Mouse (Mus musculus) left cerebral cortex, postnatal 25 days (tissue): Measurements from ENCODE around the gene Apbb2. TPM values are rescaled to one million over a fixed set of nuclear protein-coding genes. Genes with fewer than 3 reads are reported as not detected.

Experiments
- DNase-seq, 2 experiments: peaks; one replicate each; pipeline ENCODE4 v3.0.0; 2022; ENCODE audit warnings: low spot score in 2 of 2, mixed read lengths in 1 of 2
- intact Hi-C: fragments of 180-260 bp; cut with DNase I; formaldehyde crosslinking; loops from one replicate; pipeline ENCODE4 v1.15.1; 2025
- total RNA-seq, 2 experiments: library from RNA; stranded (reverse); gene quantifications; 2 replicates each; pipeline ENCODE4 v1.2.3; 2021

The Apbb2 gene
- total RNA-seq, 2 experiments from 2014 or later: 60.5 to 66.8 TPM

DNA sequence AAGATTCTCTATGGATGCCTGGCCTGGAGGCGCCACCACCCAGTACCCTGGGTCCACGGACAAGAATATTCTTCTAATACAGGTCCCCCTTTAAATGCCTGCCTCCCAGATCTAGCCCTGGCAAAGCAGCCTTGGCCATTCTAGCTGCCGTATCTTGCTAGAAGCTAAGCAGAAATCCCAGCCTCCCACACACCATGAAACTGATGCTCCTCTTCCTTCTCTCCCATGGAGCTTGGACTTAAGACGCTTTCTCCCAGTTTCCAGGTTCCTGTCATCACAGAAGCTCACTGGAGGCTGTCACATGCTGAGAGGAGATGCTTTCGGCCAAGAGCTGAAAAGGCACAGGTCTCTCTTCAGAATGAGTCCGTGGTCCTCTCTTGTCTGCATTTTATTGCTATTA is 213.3 kb downstream of the Apbb2 start:
- DNase-seq: peak in 1 of 2 experiments; percentile 38
- intact Hi-C loops: no loop called here

DNA sequence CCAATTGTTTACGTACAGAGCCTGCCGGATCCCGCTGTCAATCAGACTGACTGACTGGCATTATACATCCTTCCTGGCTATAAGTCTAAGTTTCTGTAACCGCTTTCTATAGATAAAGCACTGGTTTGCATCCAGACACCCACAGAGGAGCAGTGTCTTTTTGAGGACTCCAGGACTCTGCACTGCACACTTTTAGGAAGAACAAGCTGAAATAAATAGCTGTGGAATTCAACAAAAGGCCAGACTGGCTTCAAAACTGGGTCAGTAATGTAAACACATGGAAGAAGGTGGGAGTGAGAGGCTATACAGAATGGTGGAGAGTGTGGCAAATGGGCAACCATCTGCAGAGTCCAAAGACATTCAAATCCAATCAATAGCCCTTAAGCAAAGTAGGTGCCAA is 218.0 kb downstream of the Apbb2 start:
- peak in 1 of 2 experiments; percentile 62 for DNase-seq
- intact Hi-C loops: no loop called here

DNA sequence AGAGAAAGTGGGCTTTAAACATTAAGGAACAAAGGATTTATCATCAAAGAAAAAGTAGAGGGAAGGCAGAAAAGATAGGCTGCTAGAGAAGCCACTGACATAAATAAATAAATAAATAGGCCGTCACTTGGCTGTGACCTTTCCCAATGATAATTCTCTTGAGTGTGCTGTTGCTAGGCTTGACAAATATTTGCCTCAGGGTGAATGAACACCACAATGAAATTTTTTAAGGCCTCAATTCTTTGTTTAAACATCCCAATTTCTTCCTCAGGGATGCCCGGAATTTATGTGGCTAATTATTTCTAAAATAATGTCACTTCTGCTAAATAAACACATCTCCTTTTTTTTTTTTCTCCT is 219.3 kb downstream of the Apbb2 start:
- no peak for DNase-seq
- intact Hi-C loops: no loop called here

DNA sequence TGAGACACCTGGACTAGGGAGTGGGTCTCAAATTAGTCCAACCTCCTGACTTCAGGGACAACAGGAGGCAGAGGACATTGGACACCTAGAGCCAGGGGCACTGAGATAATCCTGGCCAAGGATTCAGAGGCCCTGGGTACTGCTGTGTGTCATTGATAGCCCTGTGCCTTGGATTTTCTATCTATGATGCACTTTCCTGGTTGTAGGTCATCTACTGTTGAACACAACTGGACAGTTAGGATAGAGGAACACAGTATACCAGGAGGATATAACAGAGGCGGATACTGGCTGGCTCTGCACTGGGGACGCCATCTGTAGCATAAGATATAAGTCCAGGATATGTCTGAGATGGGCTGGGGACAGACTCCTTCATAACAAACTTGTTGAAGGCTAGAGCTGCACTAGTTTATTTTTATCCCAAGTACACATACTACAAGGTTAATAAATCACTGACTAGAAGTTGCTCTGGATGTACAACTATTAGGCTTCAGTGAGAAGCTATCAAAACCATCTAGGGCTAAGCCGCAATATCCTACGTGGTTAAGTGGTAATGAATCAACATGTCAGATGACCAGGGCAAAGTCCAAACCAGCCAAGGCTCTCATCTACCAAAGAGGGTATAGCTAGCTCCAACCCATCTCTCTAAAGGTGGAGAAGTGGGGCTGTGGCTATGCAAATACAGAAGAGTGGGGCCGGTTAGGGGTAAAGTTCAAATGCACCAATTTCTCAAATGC is 219.9 kb downstream of the Apbb2 start:
- intact Hi-C loops: no loop called here
- DNase-seq: no peak

DNA sequence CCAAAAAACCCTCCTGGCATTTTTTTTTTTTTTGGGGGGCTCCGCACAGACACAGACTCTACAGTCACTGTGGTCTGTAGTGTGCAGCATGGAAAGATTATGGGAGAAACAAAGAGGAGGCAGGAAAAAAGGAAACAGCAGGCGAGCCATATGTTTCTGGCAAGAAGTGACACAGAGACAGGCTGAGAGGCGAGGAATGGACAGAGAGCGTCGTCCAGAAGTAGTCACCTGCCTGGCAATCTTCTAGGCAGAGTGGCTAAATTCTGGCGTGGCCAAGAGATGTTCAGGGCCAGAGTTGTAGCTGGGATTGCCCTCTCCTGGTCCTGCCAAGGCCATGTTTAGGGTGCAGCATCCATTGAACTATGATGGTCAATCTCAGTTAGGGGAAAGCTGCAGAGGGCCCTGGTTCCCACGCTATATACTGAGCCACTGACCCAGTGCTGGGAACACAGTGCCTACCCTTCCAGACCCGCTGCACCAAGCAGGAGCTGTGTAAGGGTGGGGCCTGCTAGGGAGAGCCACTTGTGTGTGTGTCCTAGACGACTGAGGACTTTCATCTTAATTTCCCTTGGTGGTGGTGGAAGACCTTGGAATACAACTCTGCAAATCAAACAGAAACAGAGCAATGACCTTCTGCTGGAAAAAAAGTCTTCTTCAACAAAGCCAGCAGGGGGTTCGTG is 224.7 kb downstream of the Apbb2 start:
- peak in 1 of 2 experiments; percentile 47 for DNase-seq
- intact Hi-C loops: no loop called here

DNA sequence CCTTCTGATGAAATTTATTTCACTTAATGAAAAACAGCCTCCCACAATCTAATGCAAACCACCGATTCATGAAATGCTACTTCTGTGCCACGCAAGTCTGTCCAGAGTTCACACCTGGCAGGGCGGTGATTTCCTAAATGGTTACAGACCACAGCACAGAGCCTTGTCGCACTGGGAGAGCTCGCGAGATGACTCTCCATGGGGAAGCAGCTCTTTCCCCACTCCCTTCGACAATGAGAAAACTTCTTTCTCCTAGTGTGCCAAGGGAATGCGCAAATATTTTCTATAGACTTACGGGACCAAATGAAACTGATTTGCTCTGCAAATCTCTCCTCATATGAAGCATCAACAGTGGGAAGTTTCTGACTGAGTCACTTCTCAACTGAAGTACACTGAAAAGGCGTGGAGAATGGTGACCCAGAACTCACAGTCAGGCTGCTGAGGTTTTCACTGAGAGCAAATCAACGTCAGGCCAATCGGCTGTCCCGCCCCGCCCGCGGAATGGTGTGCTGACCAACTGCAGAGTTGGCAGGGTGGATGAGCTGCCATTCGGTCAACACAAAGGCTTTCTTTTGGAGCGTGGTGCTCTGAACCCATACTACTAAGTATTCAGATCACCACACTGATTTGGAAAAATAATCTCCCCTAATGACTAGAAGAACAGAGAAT is 225.6 kb downstream of the Apbb2 start:
- intact Hi-C loops: no loop called here

DNA sequence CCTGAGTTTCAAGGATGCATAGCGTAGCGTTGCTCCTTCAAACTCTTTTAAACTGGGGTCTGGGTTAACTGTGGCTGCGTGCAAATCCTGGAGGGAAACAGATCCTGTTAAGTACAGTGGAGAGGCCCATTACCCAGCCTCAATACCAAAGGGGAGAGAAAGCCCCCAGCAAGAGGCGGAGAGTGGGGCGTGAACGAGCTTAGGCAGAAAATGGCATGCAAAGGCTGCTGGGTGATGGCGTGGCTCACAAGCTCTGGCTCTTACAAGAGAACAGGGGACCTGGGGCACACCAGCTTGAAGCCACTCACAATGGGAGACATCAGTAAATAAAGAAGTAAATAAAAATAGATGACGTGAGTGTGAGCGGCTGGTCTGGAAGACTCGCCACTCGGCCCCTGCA is 226.8 kb downstream of the Apbb2 start:
- DNase-seq: no peak
- intact Hi-C loops: no loop called here

More for the DNA sequence above, 225.6 kb downstream of the Apbb2 start:
- no peak for DNase-seq

DNA sequence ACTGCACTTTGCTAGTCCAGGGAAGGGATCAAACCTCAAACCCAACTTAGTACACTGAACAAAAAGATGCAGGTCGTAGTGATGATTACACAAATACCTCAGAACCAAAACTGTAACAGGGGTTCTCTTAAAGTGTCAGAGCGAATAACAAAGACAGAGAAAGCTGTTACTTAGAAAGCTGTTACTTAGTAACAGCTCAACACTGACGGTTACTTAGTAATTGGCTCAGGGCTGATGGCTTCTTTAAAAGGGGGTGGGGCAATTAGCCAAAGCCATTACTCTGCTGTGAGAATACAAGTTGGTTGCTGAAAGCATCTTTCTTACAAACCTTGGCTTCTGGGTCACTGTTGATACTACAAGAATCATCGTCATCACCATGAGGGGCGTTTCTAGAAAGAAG is 227.3 kb downstream of the Apbb2 start:
- no peak for DNase-seq
- intact Hi-C loops: no loop called here

DNA sequence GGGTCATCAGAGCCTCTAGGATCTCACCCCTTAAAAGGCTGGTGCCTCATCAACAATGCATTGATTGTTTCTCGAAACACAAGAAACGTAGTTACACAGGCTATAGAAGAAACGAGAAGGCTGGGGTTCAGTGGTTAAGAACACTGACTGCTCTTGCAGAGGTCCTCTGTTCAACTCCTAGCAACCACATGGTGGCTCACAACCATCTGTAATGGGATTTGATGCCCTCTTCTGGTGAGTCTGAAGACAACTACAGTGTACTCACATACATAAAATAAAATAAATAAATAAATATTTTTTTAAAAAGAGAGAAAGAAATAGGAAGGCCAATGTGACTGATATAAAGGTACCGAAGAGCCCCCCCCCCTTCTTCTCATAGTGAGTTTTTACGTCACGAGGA is 228.0 kb downstream of the Apbb2 start:
- intact Hi-C loops: no loop called here
- DNase-seq: no peak

DNA sequence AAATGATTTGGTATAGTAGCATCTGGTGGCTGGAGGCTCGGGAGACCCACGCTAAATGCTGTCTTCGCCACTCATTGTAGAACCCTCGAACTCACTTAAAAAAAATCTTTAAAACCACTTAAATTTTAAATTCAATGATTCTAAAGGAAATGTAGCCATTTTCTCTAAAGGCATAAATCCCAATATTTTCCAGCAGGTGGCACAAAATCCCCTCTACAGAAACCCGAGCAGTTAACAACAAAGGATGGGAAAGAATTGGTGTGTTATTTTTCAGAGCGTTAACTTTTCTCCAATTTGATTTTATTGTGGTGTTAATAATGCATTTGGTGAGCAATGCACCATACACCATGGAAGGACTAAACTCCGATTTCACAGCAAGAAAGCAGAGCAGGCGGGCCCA is 231.1 kb downstream of the Apbb2 start:
- intact Hi-C loops: loop anchor here (5.0 kb wide), 2 partner anchors 275 to 290 kb away; partner anchors contain the start of gene Uchl1
- no peak for DNase-seq

DNA sequence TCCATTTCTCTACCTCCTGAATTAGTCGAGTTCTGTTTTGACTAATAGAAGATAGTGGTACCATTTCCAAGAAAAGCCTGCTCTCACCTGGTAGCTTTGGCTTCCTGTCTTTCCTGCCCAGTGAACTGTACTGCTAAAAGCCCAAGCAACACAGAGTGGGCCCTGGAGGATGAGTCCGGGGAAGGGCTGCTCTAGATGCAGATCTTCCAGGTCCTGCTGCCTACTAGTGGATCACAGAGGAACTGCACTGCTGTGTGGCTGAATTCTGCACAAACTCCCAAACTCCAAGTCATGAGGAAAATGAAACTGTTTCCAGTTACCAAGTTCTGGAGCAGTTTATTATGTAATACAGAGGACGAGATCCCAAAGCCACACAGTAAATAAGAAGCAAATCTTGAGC is 232.9 kb downstream of the Apbb2 start:
- intact Hi-C loops: loop anchor here (5.0 kb wide), 2 partner anchors 277 to 292 kb away; partner anchors contain the start of gene Uchl1

DNA sequence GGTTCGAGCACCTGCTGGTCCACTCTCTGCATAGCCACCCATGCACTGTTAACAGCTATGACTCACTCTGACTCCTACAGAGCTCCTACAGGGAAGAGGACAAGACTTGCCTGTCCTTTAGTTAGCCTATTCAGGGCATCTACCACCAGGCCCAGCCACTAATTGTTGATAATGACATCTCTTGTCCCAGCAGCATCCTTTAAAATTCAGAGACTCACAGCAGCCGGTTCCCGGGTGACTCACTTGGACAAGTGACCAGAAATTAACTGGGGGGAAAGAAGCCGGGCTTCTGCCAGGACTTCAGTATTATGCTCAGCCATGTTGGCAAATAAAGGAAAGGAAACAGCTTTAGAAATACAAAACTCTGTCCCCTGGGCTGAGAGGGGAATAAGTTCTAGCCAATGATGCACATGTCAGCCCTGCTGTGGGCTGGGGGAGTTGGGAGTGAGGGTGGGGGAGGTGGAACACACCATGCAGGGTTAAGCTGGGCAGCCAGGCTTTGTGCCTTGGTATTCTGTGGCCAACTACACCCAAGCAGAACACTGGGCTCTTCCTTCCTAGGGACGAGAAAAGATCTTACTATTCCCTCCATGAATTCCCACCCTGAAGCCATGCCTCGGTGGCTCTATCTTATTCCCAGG is 233.7 kb downstream of the Apbb2 start:
- intact Hi-C loops: loop anchor here (5.0 kb wide), 2 partner anchors 277 to 292 kb away; partner anchors contain the start of gene Uchl1
- DNase-seq: peak in 1 of 2 experiments; percentile 17

More for the DNA sequence above, 232.9 kb downstream of the Apbb2 start:
- peak; percentile 43 to 52 for DNase-seq

DNA sequence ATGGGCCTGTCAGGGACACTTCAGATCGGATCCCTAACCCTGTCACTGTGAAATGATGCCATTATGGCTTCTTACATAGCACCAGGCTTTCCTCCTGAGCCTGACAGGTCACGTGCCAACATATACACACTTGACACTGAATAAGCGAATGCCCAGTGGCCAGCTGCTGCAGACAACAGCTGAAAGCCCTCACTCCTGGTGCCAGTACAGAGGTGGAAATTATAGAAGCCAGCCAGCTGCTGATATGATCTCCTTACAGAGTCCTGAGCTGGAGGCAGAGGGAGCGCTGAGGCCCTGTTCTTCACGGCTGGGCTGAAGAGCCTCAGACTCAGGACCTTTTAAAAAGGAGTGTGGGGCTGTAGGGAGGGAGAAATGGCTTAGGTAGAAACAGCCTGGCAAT is 234.5 kb downstream of the Apbb2 start:
- no peak for DNase-seq
- intact Hi-C loops: no loop called here

DNA sequence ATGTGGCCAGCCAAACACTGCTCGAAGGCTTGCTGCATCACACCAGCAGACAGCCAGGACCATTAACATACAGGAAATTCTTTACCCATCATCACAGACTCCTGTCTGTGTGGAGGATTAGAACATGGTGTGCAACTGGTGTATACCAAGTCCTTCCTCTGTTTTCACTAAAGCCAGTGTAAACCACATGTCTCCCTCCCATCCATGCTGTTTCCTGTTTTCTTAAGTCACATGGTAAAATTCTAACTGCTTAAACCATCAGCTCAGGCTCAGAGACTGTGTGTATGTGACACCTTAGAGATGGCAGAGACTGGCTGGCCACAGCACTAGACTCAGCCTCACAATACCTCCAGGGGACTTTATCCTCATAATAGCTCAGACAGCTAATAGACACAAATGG is 236.5 kb downstream of the Apbb2 start:
- no peak for DNase-seq
- intact Hi-C loops: no loop called here

DNA sequence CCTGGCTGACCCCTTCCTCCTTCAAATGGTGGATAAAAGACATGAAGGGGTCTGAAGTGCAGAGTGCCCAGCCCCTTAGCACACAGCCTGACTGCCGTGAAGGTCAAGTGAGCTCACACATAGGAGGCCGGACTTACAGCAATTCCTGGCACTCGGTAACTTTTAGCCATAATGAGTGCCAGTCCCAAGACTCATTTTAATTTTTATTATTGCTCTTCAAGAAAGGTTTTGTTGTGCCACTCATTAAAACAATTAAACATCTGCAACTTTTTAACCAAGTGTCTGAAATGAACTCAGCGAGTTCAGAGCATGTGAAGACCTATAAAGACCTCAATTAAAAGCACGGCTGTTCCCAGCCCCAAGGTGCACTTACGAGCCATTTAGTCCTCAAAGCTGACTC is 239.6 kb downstream of the Apbb2 start:
- intact Hi-C loops: no loop called here

DNA sequence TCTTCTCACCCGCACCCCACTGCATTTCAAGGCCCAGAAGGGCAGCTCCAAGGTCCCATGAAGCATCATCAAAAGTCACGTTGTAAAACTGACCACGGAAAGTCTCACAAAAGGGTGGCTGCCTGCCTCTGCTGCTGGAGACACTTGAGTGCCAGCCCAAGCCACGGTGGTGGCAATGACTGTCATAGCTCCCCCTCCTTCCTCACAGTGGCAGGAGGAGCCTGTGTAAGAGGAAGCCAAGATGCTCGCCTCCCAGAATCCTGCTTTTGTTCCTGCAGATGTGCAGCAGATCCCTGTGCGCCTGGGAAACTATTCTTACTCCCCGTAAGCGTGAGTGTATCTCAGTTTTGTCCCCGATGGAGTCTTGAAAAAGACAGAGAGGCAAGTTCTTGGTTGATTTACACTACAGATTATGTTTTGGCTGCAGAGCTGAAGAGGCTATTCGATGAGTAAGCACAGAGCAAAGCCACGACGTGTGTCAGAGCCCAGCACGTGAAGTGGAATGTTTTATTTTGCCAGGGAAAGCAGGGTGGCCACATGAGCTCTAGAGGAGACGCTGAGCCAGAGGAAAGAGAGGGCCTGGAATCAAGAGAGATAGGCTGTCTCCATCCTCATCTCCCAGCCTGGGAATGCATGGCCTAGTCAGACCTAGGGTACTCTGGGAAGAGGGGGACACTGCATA is 241.9 kb downstream of the Apbb2 start:
- intact Hi-C loops: no loop called here
- DNase-seq: peak in 1 of 2 experiments; percentile 56

More for the DNA sequence above, 239.6 kb downstream of the Apbb2 start:
- DNase-seq: no peak

DNA sequence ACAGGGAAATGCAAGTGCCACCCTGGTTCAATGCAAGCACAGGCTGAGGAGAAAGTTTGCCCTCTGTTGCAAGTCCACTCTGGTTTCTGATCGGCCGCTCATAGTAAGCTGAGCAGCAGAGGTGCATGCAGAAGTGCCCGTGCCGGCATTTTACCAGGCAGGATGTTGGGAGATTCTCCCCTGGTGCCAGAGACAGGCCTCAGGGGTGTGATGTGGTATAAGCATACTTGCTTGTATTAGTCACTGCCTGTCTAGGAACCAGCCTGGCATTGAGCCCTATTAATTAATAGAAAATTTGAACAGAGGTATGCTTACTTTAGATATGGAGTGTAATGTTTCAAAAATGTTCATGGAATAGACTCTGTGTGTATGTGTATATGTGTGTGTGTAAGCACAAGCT is 244.2 kb downstream of the Apbb2 start:
- DNase-seq: no peak
- intact Hi-C loops: no loop called here

DNA sequence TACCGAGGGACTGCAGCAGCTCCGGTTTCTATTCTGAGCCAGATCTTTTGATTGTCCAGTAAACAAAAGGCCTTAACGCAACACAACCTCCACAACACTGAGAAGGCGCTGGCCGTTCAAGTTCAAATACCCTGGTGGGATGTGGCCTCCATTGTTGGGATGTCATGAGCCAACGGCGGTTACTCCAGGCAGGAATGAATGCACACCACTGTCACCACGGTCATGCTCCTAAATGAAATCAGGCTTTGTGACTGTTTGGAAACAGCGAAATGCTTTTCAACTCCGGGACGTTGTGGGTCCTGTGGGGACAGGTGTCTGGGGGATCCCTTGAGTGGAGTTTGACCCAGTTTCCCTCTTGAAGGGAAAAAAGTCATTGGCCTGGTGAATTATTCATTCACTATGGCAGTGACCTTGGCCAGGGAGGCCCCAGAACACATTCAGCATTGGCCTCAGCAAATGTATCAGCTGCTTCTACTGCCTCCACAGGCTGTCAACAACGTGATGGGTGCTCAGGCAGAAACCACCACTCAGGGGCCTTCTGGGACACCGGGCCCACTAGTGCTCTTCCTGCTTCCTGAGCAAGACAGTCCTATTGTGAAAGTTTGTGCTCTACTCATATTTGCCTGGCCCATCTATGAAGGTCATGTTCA is 244.9 kb downstream of the Apbb2 start:
- DNase-seq: no peak
- intact Hi-C loops: no loop called here

DNA sequence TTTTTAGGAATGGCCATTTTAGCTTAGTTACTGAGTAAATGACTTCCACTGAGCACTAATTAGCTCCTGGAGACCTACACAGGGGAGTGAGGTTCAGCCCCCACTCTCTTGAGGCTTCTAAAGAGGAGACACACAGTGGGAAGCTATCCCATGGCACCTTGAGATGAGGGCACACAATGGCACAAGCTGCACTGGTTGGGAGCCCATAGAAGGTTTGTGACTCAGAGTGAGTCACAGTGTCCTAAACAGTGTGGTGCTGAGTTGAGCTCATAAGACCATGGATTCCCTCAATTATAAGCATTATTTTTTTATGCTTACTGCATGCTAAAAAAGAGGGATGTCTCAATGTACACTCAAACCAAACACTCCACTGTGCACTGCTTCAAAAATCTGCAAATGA is 247.5 kb downstream of the Apbb2 start:
- intact Hi-C loops: no loop called here
- peak in 1 of 2 experiments; percentile 31 for DNase-seq
